Mouse (Mus musculus): Measurements from ENCODE around the gene Son. TPM values are rescaled to one million over a fixed set of nuclear protein-coding genes. Genes with fewer than 3 reads are reported as not detected.

Son gene
- 159 and 204 TPM in 2 replicates for polyA plus RNA-seq (2012; rRNA removed)

GRCm38 (mm10) chr16:91647461-91648219 is at the start of gene Son:
Son (plus strand) TSS chr16:91647506.

GRCm38 (mm10) chr16:91597672-91598010 is 49.7 kb upstream of the Son start, which contains the start of gene Tmem50b:
Tmem50b (minus strand) TSS chr16:91597800.

GRCm38 (mm10) chr16:91618511-91619501 is 28.5 kb upstream of the Son start, which contains the start of gene Dnajc28:
Dnajc28 (minus strand) TSS chr16:91619026.

GRCm38 (mm10) chr16:91646681-91647419 is 456 bp upstream of the Son start, which contains the start of gene Gart:
Gart (minus strand) TSS chr16:91646952.

GRCm38 (mm10) chr16:91688619-91689334 is 41.5 kb downstream of the Son start, which contains the start of gene Donson:
Donson (minus strand) TSS chr16:91688770.

GRCm38 (mm10) chr16:91728123-91729065 is 81.1 kb downstream of the Son start, which contains the start of gene Cryzl1:
Cryzl1 (minus strand) TSS chr16:91728975.

Other genes starting within 250 kb of the Son start
- 29.5 and 31.5 TPM in 2 replicates for gene Il10rb, start 241.3 kb upstream of the Son start, polyA plus RNA-seq (2012; rRNA removed)
- gene Ifnar1, start 162.3 kb upstream of the Son start, polyA plus RNA-seq (2012; rRNA removed) = 23.3 and 28.8 TPM in 2 replicates
- gene Ifngr2, start 100.4 kb upstream of the Son start, polyA plus RNA-seq (2012; rRNA removed) = 43.9 and 54.5 TPM in 2 replicates
- gene Tmem50b, start 49.7 kb upstream of the Son start, polyA plus RNA-seq (2012; rRNA removed) = 28.4 and 31.9 TPM in 2 replicates
- gene Dnajc28, start 28.5 kb upstream of the Son start, polyA plus RNA-seq (2012; rRNA removed) = 0.98 and 1.2 TPM in 2 replicates
- gene Gart, start 554 bp upstream of the Son start, polyA plus RNA-seq (2012; rRNA removed) = 35.5 and 39.4 TPM in 2 replicates
- gene Donson, start 41.3 kb downstream of the Son start, polyA plus RNA-seq (2012; rRNA removed) = 10.8 and 11.0 TPM in 2 replicates
- gene Cryzl1, start 81.5 kb downstream of the Son start, polyA plus RNA-seq (2012; rRNA removed) = 21.1 and 28.3 TPM in 2 replicates
- gene Itsn1, start 81.8 kb downstream of the Son start, polyA plus RNA-seq (2012; rRNA removed) = 40.4 and 41.9 TPM in 2 replicates

Data from ovary, adult 2 months (tissue).